Mouse (Mus musculus) ES-E14 (cell line): ENCODE data around the gene Med27.

ENCODE experiments used
- CHD2 ChIP-seq: IDR thresholded peaks from 2 replicates; pipeline ENCODE4 v1.6.1; 2014; ENCODE audit warnings: mild to moderate bottlenecking, low read depth, low read length, inconsistent platforms
- HCFC1 ChIP-seq: IDR thresholded peaks from 2 replicates; pipeline ENCODE4 v1.6.1; 2012; ENCODE audit warnings: low read length, inconsistent platforms, borderline replicate concordance; ENCODE audit not compliant: insufficient read depth
- ZNF384 ChIP-seq: IDR thresholded peaks from 2 replicates; pipeline ENCODE4 v1.6.1; 2012; ENCODE audit warnings: low read depth, low read length, inconsistent platforms

DNA sequence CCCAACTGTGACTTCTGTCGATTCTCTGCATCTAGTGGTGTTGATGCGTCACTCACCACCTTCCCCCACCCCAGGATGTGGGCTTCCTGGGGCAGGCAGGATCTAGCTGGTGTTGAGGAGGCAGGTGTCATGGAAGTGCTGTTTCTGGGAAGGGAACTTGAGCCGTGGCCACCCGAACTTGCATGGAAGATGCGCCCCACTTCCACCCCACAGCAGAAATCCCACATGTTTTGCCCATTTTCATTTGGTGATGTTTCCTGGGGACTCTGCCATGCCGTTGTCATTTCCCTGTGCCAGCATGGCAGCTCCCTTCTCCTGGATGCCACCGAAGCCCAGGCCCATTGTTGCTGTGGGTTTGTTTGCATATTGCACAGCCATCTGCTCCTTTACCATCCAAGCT lies 42.3 kb downstream of the Med27 start:
- TF ChIP-seq HCFC1 (no peak), CHD2 (no peak), ZNF384 (no peak)
